Comparison of ENCODE assay signal across 24 mouse cellular contexts in genomic region chr4:101395021-101395533, GRCm38 (mm10). TPM values are rescaled to one million over a fixed set of nuclear protein-coding genes. Genes with fewer than 3 reads are reported as not detected.
A peak's percentile ranks its signal among the peaks of the same experiment; 100 is the strongest.
DNase-seq lines count a peak whose midpoint lies in the region; ATAC-seq and TF ChIP-seq lines count a peak whose summit lies in the region.
"Had no signal": no experiment of that assay in that cellular context is flagged by ENCODE, and none has a peak within 500 bp of the region (broad histone marks: within the 10 kb centered on the region; RNA-seq: fewer than 3 reads in every experiment).

No protein-coding gene starts in this region.

- no peak overlapping the region for H3K4me3 ChIP-seq in heart, embryonic 11.5 days (ENCODE audit: low read depth, low read length)
- no peak overlapping the region for H3K4me3 ChIP-seq in lung, embryonic 15.5 days
- H3K4me3 ChIP-seq in lung, postnatal 0 days (ENCODE audit: low read depth, low read length): no peak overlapping the region
- H3K4me3 ChIP-seq: embryonic facial prominence, embryonic 10.5 days; embryonic facial prominence, embryonic 12.5 days; forebrain, embryonic 13.5 days; forebrain, embryonic 15.5 days had no signal

- no peak for ATAC-seq in heart, embryonic 11.5 days (replicated peaks; ENCODE audit: insufficient number of reproducible peaks, low FRiP score, low TSS enrichment)
- ATAC-seq in lung, embryonic 15.5 days (ENCODE audit: borderline replicate concordance, extremely low read depth, low FRiP score, low TSS enrichment): peak; percentile 62; the same call in 1 of the 2 replicates
- ATAC-seq in lung, postnatal 0 days: peak; percentile 21; the same call in 1 of the 2 replicates
- ATAC-seq: activated CD4-positive, CD25-positive, alpha-beta regulatory T cell, adult 4 months; CD4-positive, CD25-positive, alpha-beta regulatory T cell, adult 4 months; forebrain, embryonic 13.5 days; forebrain, embryonic 15.5 days; Patski had no signal

- no peak for TF ChIP-seq EP300 in lung, postnatal 0 days (IDR thresholded peaks at IDR 0.05)

- H3K4me1 ChIP-seq in heart, embryonic 11.5 days (ENCODE audit: control insufficient read depth, insufficient read depth, low read length): no peaks in the 10 kb centered on the region
- H3K4me1 ChIP-seq in lung, embryonic 15.5 days: peaks cover 19% of the 10 kb centered on the region; the same call in 1 of the 2 replicates
- no peaks in the 10 kb centered on the region for H3K4me1 ChIP-seq in lung, postnatal 0 days (ENCODE audit: insufficient read depth, low read depth, low read length)
- H3K4me1 ChIP-seq: embryonic facial prominence, embryonic 10.5 days; embryonic facial prominence, embryonic 12.5 days; forebrain, embryonic 13.5 days; forebrain, embryonic 15.5 days had no signal

- TF ChIP-seq CTCF in lung, postnatal 0 days (IDR thresholded peaks at IDR 0.05): no peak

- H3K9ac ChIP-seq in heart, embryonic 11.5 days (ENCODE audit: low read depth, low read length): no peak overlapping the region
- H3K9ac ChIP-seq in lung, embryonic 15.5 days: no peak overlapping the region
- no peak overlapping the region for H3K9ac ChIP-seq in lung, postnatal 0 days (replicated peaks; ENCODE audit: low read depth)
- H3K9ac ChIP-seq: embryonic facial prominence, embryonic 12.5 days; forebrain, embryonic 13.5 days; forebrain, embryonic 15.5 days had no signal

- WGBS in heart, embryonic 11.5 days (ENCODE audit: insufficient replicate concordance): 81% methylated on average over 8 of the region's 8 CpGs
- WGBS in lung, embryonic 15.5 days: 42% methylated on average over 8 of the region's 8 CpGs
- 58% methylated on average over 8 of the region's 8 CpGs for WGBS in lung, postnatal 0 days

- no peaks in the 10 kb centered on the region for H3K36me3 ChIP-seq in heart, embryonic 11.5 days (ENCODE audit: control insufficient read depth, insufficient read depth, low read length)
- H3K36me3 ChIP-seq in lung, embryonic 15.5 days: no peaks in the 10 kb centered on the region
- no peaks in the 10 kb centered on the region for H3K36me3 ChIP-seq in lung, postnatal 0 days (ENCODE audit: insufficient read depth, low read length)
- H3K36me3 ChIP-seq: embryonic facial prominence, embryonic 10.5 days; embryonic facial prominence, embryonic 12.5 days; forebrain, embryonic 15.5 days; G1E had no signal

- no peak overlapping the region for H3K4me2 ChIP-seq in heart, embryonic 11.5 days
- no peak overlapping the region for H3K4me2 ChIP-seq in lung, embryonic 15.5 days
- H3K4me2 ChIP-seq in lung, postnatal 0 days (replicated peaks; ENCODE audit: low read depth, low read length): no peak overlapping the region
- H3K4me2 ChIP-seq: embryonic facial prominence, embryonic 12.5 days; forebrain, embryonic 13.5 days; forebrain, embryonic 15.5 days had no signal

- DNase-seq in heart, adult 11 months: peak; percentile 85
- no peak for DNase-seq in lung, postnatal 25 days (ENCODE audit: low spot score)
- no peak for DNase-seq in lung, postnatal 0 days (ENCODE audit: low spot score)
- no peak for DNase-seq in lung, postnatal 14 days
- DNase-seq: adrenal gland, adult 8-10 months; adrenal gland, postnatal 14 days; adrenal gland, postnatal 36 days; B cell, adult 2 months; cerebellum, adult 11-12 months; cerebellum, adult 2 months; cerebellum, adult 9-10 months; cerebellum, postnatal 10 days; cerebellum, postnatal 25 days had no signal

- H3K27me3 ChIP-seq in heart, embryonic 11.5 days (ENCODE audit: control insufficient read depth, insufficient read depth, low read length): no peaks in the 10 kb centered on the region
- H3K27me3 ChIP-seq in lung, embryonic 15.5 days: no peaks in the 10 kb centered on the region
- H3K27me3 ChIP-seq in lung, postnatal 0 days (replicated peaks; ENCODE audit: insufficient read depth, low read length): no peaks in the 10 kb centered on the region
- H3K27me3 ChIP-seq: CH12.LX; embryonic facial prominence, embryonic 12.5 days; forebrain, embryonic 13.5 days; forebrain, embryonic 15.5 days; Patski had no signal

- H3K9me3 ChIP-seq in heart, embryonic 11.5 days (replicated peaks; ENCODE audit: control insufficient read depth, low read length): no peaks in the 10 kb centered on the region
- H3K9me3 ChIP-seq in lung, embryonic 15.5 days: no peaks in the 10 kb centered on the region
- no peaks in the 10 kb centered on the region for H3K9me3 ChIP-seq in lung, postnatal 0 days (ENCODE audit: low read length)
- H3K9me3 ChIP-seq: embryonic facial prominence, embryonic 10.5 days; embryonic facial prominence, embryonic 12.5 days; forebrain, embryonic 13.5 days; forebrain, embryonic 15.5 days; G1E had no signal

- H3K27ac ChIP-seq in heart, embryonic 11.5 days (ENCODE audit: low read depth, low read length): no peak overlapping the region
- peak overlapping the region; percentile 11; the same call in 1 of the 2 replicates for H3K27ac ChIP-seq in lung, embryonic 15.5 days
- H3K27ac ChIP-seq in lung, postnatal 0 days (ENCODE audit: low read length): no peak overlapping the region
- H3K27ac ChIP-seq: embryonic facial prominence, embryonic 10.5 days; embryonic facial prominence, embryonic 12.5 days; forebrain, embryonic 13.5 days; forebrain, embryonic 15.5 days had no signal

RNA-seq across cellular contexts. Expression of gene Ak4, which starts 24.0 kb away (rescaled TPM):
- 9.4 and 18.1 TPM in 2 replicates for polyA plus RNA-seq in heart, embryonic 11.5 days (2014; fragmentation: Nextera tagmentation; extraction: Ambion mirVana)
- polyA plus RNA-seq in lung, embryonic 15.5 days (2015; fragmentation: Nextera tagmentation; extraction: Ambion mirVana): 20.6 and 21.5 TPM in 2 replicates
- polyA plus RNA-seq in lung, postnatal 0 days (2015; fragmentation: Nextera tagmentation; extraction: Ambion mirVana): 4.8 and 5.3 TPM in 2 replicates
- polyA plus RNA-seq: G1E had no signal
